Mouse (Mus musculus): ENCODE results near the gene 4931428F04Rik. TPM values are rescaled to one million over a fixed set of nuclear protein-coding genes. Genes with fewer than 3 reads are reported as not detected.
A peak's percentile ranks its signal among the peaks of the same experiment; 100 is the strongest.

The 4931428F04Rik gene
- total RNA-seq (2021) = 1 to 10 TPM; 1.8 to 2.0 TPM

DNA sequence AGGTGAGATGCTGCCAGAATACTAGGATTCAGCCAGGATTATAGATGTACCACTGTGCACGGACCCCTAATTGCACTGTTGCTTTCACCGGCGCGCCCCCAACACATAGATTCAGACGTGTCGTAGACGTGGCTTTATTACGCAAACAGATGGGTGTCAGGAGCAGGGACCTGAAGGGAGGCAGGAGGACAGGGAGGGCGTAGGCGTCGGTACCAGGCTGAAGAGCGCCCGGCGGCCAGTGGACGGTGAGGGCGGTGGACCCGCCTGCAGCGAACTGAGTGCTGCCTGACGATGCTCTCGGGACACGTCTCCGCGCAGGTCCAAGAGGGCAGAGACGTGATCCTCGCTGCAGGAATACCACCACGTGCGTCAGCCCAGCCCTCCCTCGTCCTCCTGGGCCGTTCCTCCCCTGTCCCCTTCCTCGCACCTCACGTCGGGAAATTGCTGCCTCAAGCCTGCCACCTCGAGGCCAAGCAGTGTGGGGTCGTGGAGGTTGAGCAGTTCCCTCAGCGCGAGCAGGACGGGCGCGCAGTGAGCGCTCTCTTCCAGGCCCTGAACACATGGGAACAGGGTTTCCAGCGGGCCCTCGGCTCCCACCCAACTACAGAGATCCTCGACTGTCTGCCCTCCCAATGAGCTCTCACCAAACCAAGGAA is at the start of gene 4931428F04Rik:
Gene 4931428F04Rik (minus strand): TSS at position 60 of the 656 bp plus-strand sequence.
- DNase-seq (ENCODE audit: low spot score) = no peak
- intact Hi-C loops (cut with DNase I) = loop anchor here (2.0 to 5.0 kb wide), 2 partner anchors 25 to 38 kb away; partner anchors contain the start of genes Fbxl8 and Tradd

DNA sequence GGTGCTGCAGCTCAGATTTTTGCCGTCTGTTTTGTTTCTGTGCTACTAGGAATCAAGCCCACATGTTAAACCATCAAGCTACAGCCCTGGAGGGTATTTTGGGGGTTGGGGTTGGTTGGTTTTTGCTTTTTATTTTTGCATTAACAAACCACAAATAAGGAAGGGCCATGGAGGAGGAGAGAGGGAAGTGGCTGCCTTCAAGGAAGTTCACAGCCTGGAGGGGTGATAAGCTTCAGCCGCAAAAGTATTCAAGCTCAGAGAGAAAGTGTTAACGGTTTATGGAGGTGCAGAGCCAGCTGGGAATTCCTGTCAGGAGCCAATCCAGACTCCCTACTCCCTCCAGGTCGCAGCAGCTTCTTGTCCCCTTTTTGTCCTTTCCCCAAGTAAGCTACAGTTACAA is 49.3 kb upstream of the 4931428F04Rik start:
- DNase-seq (ENCODE audit: low spot score) = no peak
- intact Hi-C loops (cut with DNase I) = no loop called here

DNA sequence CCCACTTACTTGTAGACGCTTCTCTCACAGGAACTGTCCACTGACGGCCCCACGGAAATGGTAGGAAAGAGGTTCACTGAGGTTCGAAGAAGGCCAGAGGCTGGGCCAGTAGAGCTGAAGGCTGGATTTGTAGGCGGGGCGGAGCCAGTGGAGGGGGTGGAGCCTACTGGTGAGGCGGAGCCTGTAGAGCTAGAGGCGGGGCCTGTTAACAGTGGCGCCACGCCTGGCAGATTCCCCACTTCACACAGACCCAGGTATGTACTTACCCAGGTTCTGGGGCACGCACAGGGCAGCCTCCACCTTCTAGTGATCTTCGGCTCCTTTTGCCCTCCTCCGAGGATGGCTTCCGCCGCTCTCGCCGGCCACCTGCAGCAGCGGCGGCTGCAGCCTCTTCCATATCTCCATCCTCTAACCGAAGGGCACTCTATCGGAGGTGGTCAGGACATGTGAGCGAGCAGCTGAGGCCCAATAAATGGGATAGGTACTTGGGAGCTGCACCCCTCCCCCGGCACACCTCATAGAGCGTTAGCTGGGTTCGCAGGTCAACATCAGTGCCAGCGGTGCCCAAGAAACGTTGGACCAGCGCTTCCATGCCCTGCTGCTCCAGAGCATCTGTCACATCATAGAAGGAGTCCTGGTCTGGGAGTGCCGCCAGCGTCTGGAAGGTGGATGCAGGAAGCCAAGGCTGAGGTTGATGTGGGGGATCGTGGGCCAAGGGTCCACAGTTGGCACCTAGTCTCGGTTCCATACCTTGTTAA is 46.9 kb upstream of the 4931428F04Rik start:
- no peak for DNase-seq (ENCODE audit: low spot score)
- intact Hi-C loops (cut with DNase I) = no loop called here

DNA sequence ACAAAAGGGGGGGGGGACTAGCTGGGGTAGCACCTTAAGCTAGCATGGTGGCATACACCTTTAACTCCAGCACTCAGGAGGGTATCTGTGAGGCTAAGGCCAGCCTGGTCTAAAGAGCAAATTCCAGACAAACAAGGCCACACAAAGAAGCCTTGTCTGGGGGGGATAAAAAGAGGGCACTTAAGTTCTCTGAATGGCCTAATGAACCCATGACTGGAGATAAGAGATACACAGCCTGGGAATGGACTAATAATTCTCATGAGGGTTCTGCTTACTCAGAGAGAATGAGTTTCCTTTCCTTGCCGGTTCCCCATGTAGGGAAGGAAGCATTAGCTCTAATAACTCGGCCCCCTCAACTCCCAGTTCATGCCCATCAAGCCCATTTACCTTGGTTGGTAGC is 42.9 kb upstream of the 4931428F04Rik start:
- intact Hi-C loops (cut with DNase I) = no loop called here
- DNase-seq (ENCODE audit: low spot score) = no peak

DNA sequence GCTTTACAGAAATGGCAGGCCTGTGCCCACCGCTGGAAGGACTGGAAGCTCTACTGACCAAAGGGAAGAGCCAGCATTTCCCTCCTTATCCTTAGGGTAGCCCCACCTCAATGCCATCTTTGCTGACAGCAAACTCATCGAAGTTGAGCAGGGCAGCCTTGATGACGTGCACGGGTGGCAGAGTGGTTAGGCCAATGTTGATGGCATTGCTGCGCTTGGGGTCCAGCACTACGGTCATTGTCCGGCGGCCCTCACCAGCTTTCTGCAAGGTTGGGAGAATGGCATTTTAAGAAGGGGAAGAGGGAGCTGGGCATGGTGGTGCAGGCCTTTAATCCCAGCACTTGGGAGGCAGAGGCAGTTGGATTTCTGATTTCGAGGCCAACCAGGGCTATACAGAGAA is 42.3 kb upstream of the 4931428F04Rik start:
- no peak for DNase-seq (ENCODE audit: low spot score)
- intact Hi-C loops (cut with DNase I) = no loop called here

DNA sequence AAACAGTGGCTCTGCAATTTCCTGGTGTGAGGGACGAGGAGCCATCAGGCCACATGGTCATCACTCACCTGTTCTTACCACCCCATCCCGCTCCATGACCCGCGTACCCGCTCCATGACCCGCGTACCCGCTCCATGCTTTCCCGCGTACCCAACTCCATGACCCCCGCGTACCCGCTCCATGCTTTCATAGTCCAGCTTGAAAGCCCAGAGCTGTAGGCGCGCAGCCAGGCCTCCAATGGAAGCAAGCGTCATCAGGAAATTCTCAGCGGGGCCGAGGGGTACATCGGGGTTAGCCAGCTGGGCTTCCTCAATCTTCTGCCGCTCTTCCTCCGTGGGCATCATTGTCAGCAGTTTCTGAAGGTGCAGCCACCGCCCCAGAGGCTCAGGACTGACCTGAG is 41.8 kb upstream of the 4931428F04Rik start:
- intact Hi-C loops (cut with DNase I) = no loop called here
- no peak for DNase-seq (ENCODE audit: low spot score)

DNA sequence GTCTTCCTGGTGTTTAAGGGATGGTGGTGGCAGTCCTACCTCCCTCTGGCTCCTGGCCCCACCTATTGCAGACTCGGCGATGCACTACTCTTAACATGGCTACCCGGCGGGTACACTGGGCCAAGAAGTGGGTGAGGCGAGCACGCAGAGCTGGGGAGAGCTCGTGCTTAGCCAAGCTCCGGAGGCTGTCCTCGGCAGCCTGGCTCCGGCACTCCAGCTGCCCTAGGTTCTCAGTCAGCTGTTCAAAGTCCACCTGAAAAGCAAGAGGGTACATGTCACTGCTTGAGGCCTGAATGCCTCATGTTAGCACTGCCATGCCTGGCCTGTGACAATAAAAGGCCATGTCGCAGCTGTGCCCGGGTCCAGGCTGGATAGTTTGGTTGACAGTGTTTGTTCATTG is 40.7 kb upstream of the 4931428F04Rik start:
- intact Hi-C loops (cut with DNase I) = no loop called here
- no peak for DNase-seq (ENCODE audit: low spot score)

DNA sequence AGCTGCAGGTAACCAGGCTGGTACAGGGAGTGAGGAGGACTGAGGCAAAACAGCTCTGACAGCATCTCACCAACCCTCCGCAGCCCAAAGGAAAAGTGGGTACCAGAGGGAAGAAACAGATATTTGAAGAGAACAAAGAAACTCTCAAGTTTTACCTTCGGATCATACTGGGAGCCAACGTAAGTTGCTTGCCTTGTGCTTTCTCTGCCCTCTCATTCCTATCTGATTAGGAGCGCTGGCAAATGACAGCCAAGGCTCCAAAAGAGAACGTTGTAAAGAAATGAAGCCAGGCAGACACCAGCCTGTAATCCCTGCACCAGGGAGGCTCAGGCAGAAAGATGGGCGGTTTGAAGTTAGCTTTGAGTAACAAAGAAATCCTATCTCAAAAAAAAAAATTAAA is 37.3 kb upstream of the 4931428F04Rik start:
- intact Hi-C loops (cut with DNase I) = no loop called here
- no peak for DNase-seq (ENCODE audit: low spot score)

DNA sequence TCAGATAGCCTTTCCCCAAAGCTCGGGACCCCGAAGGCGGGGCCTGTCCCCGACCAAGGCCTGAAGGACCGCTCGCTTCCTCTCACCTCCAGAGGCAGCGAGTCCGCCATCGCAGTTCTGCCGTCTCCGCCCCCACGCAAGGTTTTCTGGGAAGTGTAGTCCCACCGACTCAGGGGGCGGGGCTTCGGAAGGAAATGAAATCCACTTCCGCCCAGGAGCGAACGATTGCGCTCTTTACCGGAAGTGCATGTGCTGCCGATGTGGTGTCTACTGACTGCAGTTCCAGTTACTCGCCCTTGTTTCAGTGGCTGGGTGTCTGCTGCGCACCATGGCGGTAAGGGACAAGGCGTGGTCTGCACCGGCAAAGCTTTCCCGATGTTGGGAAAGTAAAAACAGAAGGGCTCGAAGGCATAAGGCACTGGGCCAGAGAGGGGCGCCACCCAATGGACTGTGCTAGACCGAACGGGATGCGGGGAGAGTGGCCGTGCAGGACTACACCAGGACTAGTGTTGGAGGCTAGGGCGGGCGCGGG is 36.5 kb upstream of the 4931428F04Rik start, which contains the start of the genes Lrrc29 and Tmem208:
Gene Lrrc29 (minus strand): TSS at position 138 of the 532 bp plus-strand sequence.
Gene Tmem208 (plus strand): TSS at position 214 of the 532 bp plus-strand sequence.
- peak; percentile 91 for DNase-seq (ENCODE audit: low spot score)
- intact Hi-C loops (cut with DNase I) = no loop called here

DNA sequence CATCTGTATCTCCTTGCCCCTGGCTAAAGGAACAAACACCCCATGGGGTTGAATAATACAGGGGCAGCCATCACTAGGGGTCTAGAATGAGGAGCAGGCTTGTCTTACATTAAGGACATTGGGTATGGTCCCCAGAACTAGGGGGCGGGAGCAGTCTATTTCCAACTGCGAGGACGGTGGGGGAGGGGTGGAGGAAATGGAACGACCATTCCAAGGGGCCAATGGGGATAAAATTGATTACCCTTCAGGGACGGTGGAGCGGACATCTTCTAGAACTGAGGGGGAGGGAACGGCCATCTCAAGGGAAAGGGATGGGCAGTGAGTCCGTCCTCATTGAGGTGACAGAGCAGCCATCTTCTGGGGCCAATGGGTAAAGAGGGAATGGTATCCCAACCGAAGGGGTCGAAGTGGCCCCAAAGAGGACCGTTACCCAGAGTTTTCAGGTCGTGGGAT is 36.0 kb upstream of the 4931428F04Rik start:
- intact Hi-C loops (cut with DNase I) = loop anchor here (2.0 kb wide), 1 partner anchor 27 kb away; no protein-coding TSS in a partner anchor
- DNase-seq (ENCODE audit: low spot score) = no peak

DNA sequence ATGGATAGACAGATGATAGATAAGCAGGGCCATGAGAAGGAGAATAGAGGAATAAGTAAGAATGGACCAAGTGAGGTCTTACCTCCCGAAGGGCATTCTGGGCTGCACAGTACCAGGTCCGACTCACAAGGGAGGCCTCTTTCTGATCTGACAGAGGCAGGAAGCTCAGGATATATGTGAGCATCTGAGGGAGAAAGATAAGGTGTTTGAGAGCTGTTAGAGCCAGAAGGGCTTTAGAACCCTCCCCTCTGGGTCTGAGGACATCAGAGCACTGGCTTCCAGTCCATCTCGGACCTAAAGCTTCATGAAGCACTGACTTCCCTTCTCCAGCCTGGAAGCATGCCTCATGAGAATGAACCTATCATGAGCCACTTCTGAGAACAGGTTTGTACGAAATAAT is 33.5 kb upstream of the 4931428F04Rik start:
- DNase-seq (ENCODE audit: low spot score) = no peak
- intact Hi-C loops (cut with DNase I) = no loop called here

DNA sequence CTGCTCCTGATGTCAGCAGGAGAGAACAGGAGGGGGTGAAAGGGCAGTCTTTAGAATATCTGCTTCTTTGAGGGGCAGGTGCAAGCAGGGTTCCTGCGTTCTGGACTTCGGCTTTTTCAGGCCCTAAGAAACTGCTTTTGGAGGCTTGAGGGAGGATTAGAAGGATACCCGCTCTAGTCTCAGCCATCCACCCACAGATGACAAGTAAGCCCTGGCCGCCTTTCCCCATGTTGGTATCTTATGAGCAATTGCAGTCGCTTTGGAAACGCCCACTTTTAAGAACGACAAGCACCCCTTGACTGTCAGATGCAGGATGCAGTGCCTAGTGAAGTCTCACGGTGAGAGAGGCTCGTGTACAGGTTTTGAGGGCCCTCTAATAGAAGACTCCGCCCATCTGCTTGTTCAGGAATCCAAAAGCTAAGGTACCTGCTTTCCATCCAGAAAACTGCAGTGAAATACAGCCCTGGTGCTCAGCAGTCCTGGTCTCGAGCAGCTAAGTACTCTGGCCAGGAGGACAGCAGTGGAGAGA is 29.1 kb upstream of the 4931428F04Rik start:
- no peak for DNase-seq (ENCODE audit: low spot score)
- intact Hi-C loops (cut with DNase I) = no loop called here

DNA sequence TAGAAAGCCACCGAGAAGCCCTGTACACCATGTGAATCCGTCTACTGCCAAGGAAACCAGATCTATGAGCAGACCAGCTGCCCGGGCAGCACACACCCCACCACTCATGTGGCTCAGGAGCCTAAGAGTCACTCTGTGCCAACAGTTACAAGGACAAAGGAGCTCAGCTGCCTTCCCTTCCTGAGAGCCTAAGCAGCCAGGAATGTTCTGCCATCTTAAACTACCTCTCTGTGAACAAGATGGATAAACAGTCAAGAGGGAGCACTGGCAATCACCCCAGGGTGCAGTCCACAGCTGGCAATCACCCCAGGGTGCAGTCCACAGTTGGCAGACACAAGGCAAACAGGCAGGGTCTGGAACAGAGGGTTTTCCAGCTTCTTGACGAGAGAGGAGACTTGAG is 28.3 kb upstream of the 4931428F04Rik start:
- DNase-seq (ENCODE audit: low spot score) = no peak
- intact Hi-C loops (cut with DNase I) = no loop called here

DNA sequence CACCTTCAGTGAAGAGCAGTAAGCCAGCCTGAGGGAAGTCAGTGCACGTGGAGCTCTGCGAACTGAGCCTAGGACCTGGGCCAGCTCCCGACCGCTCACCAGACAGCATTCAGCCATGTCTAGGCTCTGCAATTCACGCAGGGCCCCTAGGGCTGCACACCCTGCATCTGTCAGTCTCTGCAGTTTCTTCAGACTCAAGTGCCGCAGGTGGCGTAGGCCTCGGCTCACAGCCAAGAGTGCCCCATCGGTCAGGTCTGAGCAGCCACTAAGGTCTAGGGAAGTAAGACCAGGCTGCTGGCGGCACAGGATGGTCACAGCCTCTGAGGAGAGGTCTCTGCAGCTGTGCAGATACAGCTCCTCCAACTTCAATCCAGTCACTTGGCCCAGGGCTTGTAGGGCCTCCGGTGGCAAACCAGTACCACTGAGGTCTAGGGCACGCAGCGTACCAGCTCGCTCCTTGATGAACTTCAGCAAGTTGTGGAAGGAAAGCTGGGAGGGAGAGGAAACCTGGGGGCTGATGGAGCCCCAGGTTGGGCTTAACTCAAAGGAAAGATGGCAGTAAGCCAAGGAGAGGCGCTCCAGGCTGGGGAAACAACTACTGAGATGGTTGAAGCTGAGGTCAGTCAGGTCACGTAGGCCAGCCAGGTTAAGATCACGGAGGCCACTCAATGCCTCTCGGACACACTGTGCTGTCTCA is 25.6 kb upstream of the 4931428F04Rik start:
- no peak for DNase-seq (ENCODE audit: low spot score)
- intact Hi-C loops (cut with DNase I) = no loop called here

DNA sequence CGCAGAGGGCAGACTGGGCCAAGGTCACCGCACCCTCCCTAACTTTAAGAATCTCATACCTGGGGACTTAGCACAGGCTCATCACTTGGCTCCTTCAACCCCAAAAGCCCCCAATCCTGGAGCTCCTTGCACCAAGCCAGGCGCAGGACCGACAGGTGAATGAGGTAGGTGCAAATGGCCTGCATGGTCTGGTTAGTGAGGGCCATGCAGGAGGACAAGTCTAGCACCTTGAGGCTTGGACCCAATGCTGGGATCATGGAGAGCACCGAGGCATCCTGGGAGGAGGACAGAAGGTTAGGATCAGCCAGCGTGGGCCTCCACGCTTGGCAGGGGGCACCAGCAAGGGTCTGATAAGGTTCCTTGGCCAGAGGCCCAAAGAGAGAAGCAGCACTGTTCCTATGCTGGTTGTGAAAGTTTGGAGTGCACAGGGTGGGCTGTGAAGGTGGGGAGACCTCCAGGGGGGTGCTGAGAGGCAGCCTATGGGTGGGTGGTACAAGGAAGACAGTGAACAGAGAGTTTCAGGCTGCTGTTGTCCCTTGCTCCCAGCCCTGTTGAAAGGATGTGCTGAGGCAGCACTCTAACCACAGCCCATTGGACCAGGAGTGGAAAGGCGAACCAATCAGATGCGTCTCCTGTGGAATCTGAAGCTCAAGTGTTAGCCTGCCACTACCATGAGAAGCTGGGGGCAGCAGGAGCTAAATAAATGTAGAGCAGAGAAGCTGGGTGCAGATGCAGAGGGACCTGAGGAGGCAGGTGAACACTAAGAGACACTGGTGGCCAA is 24.1 kb upstream of the 4931428F04Rik start:
- DNase-seq (ENCODE audit: low spot score) = no peak
- intact Hi-C loops (cut with DNase I) = no loop called here

DNA sequence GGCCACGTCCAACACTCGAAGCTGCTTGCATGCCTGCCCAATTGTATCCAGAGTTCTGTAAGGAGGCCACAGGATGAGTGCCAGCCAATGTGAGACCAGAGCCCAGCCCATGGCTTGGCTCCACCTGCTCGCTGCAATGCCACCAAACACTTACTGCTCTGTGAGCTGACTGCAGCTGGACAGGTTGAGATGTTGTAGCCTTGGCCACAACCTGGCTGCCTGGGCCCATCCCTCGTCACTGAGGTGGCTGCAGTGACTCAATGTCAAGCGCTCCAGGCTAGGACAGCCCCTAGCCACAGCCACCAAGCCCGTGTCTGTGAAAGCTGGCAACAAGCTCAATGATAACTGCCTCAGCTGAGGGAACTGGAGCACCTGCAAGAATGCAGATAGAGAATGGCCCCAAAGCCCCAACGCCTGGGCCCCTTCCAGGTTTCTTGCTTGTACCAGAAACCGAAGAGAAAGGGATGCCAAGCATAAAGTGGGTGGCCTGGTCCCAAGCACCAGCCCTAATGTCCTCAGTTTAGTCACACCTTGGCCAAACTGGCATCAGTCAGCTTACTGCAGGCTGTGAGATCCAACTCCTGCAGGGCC is 23.3 kb upstream of the 4931428F04Rik start:
- intact Hi-C loops (cut with DNase I) = no loop called here
- DNase-seq (ENCODE audit: low spot score) = no peak

DNA sequence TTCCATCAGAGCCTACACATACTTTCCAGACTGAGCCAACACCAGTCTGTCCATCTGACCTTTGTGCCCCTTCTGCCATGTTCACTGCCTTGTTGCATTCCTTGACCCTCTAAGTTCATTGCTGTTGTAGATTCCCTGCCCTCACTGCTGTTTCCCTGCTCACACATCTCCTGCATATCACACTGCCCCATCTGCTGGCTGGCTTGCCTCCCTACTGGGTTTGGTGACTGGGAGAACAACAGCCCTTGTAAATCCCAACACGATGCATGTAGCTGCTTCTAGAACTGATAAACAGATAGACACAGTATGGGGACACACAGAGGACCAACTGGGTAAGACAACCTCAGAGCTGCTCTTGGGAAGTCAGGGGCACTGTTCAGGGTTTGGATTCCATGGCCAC is 22.1 kb upstream of the 4931428F04Rik start:
- DNase-seq (ENCODE audit: low spot score) = no peak
- intact Hi-C loops (cut with DNase I) = no loop called here

DNA sequence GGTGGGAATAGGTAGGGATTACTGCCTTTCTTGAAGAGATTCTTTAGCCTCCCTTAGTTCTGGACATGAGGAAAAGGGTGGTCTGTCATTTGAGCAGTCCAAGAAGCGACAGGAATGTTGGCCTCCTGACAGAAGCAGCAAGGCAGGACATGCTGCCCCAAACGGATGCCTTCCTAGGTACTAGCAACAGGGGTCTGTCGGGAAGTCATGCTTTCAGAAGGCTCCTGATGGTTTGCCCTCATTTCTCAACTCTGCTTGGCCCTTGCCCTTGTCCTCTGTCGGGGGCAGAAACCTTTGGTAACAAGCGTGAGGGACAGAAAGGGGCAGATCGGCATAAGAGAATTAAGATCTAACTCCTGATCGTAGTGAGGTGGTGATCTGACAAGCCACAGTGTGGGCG is 20.5 kb upstream of the 4931428F04Rik start:
- intact Hi-C loops (cut with DNase I) = no loop called here
- DNase-seq (ENCODE audit: low spot score) = no peak
